ENCODE assay signal across 10 mouse cellular contexts in the genomic region with DNA sequence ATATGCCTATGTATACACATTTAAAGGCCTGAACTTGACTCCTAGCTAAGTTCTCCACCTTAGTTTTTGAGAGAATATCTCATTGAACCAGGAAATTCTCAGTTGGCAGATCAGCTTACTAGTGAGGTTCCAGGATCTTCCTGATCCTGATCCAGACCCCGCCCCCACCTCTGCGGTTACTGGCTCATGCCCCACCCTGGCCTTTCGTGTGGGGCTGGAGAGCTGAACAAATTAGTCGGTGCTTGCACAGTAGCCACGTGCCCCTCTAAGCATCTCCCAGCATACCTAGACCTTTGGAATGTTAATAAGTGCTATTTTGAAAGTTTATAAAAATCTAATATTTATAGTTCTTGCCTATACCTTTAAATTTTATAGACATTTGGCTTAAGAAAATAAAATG.
DNase-seq lines count a peak whose midpoint lies in the region; ATAC-seq and TF ChIP-seq lines count a peak whose summit lies in the region.
"Had no signal": no experiment of that assay in that cellular context is flagged by ENCODE, and none has a peak within 500 bp of the region (broad histone marks: within the 10 kb centered on the region; RNA-seq: fewer than 3 reads in every experiment).

No protein-coding gene starts in this region.

- WGBS in lung, adult 2 months = 61% methylated on average over 5 of the region's 5 CpGs
- 83% methylated on average over 5 of the region's 5 CpGs for WGBS in hindbrain, embryonic 11.5 days
- WGBS in hindbrain, postnatal 0 days = 79% methylated on average over 5 of the region's 5 CpGs

- DNase-seq in cerebellum, postnatal 14 days = peak; percentile 56 to 68
- DNase-seq in cerebellum, postnatal 36 days = no peak
- peak; percentile 29 for DNase-seq in urinary bladder, postnatal 25 days (ENCODE audit: low spot score)
- no peak for DNase-seq in urinary bladder, postnatal 36 days (ENCODE audit: low spot score in 2 of 2)
- peak; percentile 74 for DNase-seq in lung, adult 2 months
- DNase-seq in left cerebral cortex, postnatal 14 days (ENCODE audit: low spot score in 2 of 2) = no peak
- no peak for DNase-seq in hindbrain, embryonic 11.5 days (ENCODE audit: low spot score)
- no peak for DNase-seq in hindbrain, postnatal 0 days (ENCODE audit: low spot score)
- DNase-seq: kidney, adult 8-10 months had no signal

- no peaks in the 10 kb centered on the region for H3K9me3 ChIP-seq in hindbrain, embryonic 11.5 days (ENCODE audit: control insufficient read depth, low read length)
- H3K9me3 ChIP-seq in hindbrain, postnatal 0 days (ENCODE audit: low read length) = no peaks in the 10 kb centered on the region

- no peak for ATAC-seq in hindbrain, embryonic 11.5 days (ENCODE audit: low FRiP score)
- no peak for ATAC-seq in hindbrain, postnatal 0 days

- no peak for TF ChIP-seq POLR2A in lung, adult 2 months (IDR thresholded peaks at IDR 0.05; ENCODE audit: borderline replicate concordance, extremely low read depth, low read depth, low read length)

- no peak for TF ChIP-seq CTCF in lung, adult 2 months (IDR thresholded peaks at IDR 0.05; ENCODE audit: insufficient read depth, low read length)
- TF ChIP-seq CTCF in hindbrain, postnatal 0 days (IDR thresholded peaks at IDR 0.05; ENCODE audit: low read depth) = no peak

- H3K27ac ChIP-seq in hindbrain, embryonic 11.5 days (ENCODE audit: low read depth, low read length) = no peak overlapping the region
- no peak overlapping the region for H3K27ac ChIP-seq in hindbrain, postnatal 0 days

- intact Hi-C loops in left cerebral cortex, postnatal 14 days (cut with DNase I) = no loop called here

- peaks cover 9% of the 10 kb centered on the region for H3K4me1 ChIP-seq in lung, adult 2 months (ENCODE audit: control insufficient read depth, insufficient read depth, low read length)
- no peaks in the 10 kb centered on the region for H3K4me1 ChIP-seq in hindbrain, embryonic 11.5 days (replicated peaks; ENCODE audit: control insufficient read depth, insufficient read depth, low read length)
- H3K4me1 ChIP-seq in hindbrain, postnatal 0 days (ENCODE audit: insufficient read depth, low read length) = no peaks in the 10 kb centered on the region

- no peak overlapping the region for H3K4me3 ChIP-seq in lung, adult 2 months (replicated peaks; ENCODE audit: extremely low read depth, low read depth, low read length)
- H3K4me3 ChIP-seq in hindbrain, embryonic 11.5 days (ENCODE audit: low read depth, low read length) = no peak overlapping the region
- no peak overlapping the region for H3K4me3 ChIP-seq in hindbrain, postnatal 0 days (ENCODE audit: low read length)

- H3K9ac ChIP-seq in hindbrain, embryonic 11.5 days (ENCODE audit: low read depth, low read length) = no peak overlapping the region
- H3K9ac ChIP-seq in hindbrain, postnatal 0 days (replicated peaks; ENCODE audit: low read length) = no peak overlapping the region

- no peaks in the 10 kb centered on the region for H3K27me3 ChIP-seq in hindbrain, embryonic 11.5 days (ENCODE audit: control insufficient read depth, insufficient read depth, low read length)
- H3K27me3 ChIP-seq in hindbrain, postnatal 0 days (ENCODE audit: insufficient read depth, low read length) = no peaks in the 10 kb centered on the region

- no peaks in the 10 kb centered on the region for H3K36me3 ChIP-seq in hindbrain, embryonic 11.5 days (ENCODE audit: control insufficient read depth, insufficient read depth, low read length)
- H3K36me3 ChIP-seq in hindbrain, postnatal 0 days (ENCODE audit: insufficient read depth, low read length) = no peaks in the 10 kb centered on the region

- H3K4me2 ChIP-seq in hindbrain, embryonic 11.5 days (replicated peaks; ENCODE audit: low read depth, low read length) = no peak overlapping the region
- no peak overlapping the region for H3K4me2 ChIP-seq in hindbrain, postnatal 0 days (ENCODE audit: low read depth, low read length)
- H3K4me2 ChIP-seq: midbrain, embryonic 11.5 days had no signal

Comparison
In these comparisons a context has a peak if more than half of its experiments do, and no peak if none do; other contexts are left out.
1. DNase-seq: peak in cerebellum, postnatal 14 days (2 of 2), urinary bladder, postnatal 25 days (single experiment) and lung, adult 2 months (single experiment); none in cerebellum, postnatal 36 days (0 of 2), urinary bladder, postnatal 36 days (0 of 2), left cerebral cortex, postnatal 14 days (0 of 2), hindbrain, embryonic 11.5 days (single experiment) and hindbrain, postnatal 0 days (single experiment).